ENCODE assay signal across 9 mouse cellular contexts in the genomic region with DNA sequence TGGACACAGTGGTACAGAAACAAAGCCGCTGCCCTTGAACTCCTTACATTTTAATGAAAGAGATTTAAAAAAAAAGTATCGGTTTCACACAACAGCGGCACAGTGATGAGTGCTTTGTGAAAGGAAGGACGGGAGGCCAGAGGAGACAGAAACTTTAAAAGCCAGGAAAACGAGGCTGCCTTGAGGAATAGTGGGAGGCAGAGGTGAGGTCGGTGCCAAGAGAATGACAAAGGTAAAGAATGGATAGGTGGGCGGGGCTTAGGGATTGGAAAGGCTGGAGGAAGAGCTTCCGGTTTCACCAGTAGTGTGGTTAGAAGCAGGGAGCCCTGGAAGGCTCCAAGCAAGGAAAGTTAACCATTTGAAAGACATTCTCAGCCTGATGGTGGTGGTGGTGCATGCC.
DNase-seq lines count a peak whose midpoint lies in the region; ATAC-seq lines count a peak whose summit lies in the region.
"Had no signal": no experiment of that assay in that cellular context is flagged by ENCODE, and none has a peak within 500 bp of the region (broad histone marks: within the 10 kb centered on the region; RNA-seq: fewer than 3 reads in every experiment).

No protein-coding gene starts in this region.

- 29% methylated on average over 8 of the region's 8 CpGs for WGBS in heart, embryonic 15.5 days

- intact Hi-C loops in heart, postnatal 14 days (cut with DNase I): no loop called here

- no peak for ATAC-seq in heart, embryonic 15.5 days (replicated peaks; ENCODE audit: insufficient number of reproducible peaks, insufficient read depth, low FRiP score, low read depth)
- no peak for ATAC-seq in erythroid progenitor cell, adult 5-6 weeks (replicated peaks; ENCODE audit: low FRiP score, poor library complexity, severe bottlenecking)
- ATAC-seq in activated CD4-positive, CD25-positive, alpha-beta regulatory T cell, adult 4 months: no peak

- H3K27me3 ChIP-seq in heart, embryonic 15.5 days: no peaks in the 10 kb centered on the region

- H3K4me3 ChIP-seq in heart, embryonic 15.5 days: no peak overlapping the region

- no peak overlapping the region for H3K27ac ChIP-seq in heart, embryonic 15.5 days
- H3K27ac ChIP-seq: liver, embryonic 14.5 days had no signal

- H3K4me2 ChIP-seq in heart, embryonic 15.5 days: peak overlapping the region; percentile 21; the same call in 1 of the 2 replicates

- no peak for DNase-seq in heart, postnatal 14 days
- peak; percentile 86 for DNase-seq in ES-CJ7 (ENCODE audit: low read depth, low spot score)
- DNase-seq in gonadal fat pad, adult 2 months (ENCODE audit: low read depth): peak; percentile 62
- peak; percentile 40 for DNase-seq in lung, postnatal 14 days
- no peak for DNase-seq in right cerebral cortex, adult 2 months (ENCODE audit: low spot score in 2 of 2)

- H3K4me1 ChIP-seq in heart, embryonic 15.5 days (replicated peaks): peaks cover 23% of the 10 kb centered on the region

- no peaks in the 10 kb centered on the region for H3K36me3 ChIP-seq in heart, embryonic 15.5 days

- no peaks in the 10 kb centered on the region for H3K9me3 ChIP-seq in heart, embryonic 15.5 days (replicated peaks)

- no peak overlapping the region for H3K9ac ChIP-seq in heart, embryonic 15.5 days
- H3K9ac ChIP-seq: liver, embryonic 14.5 days had no signal

Comparison
In these comparisons a context has a peak if more than half of its experiments do, and no peak if none do; other contexts are left out.
1. DNase-seq: peak in ES-CJ7 (single experiment), gonadal fat pad, adult 2 months (single experiment) and lung, postnatal 14 days (single experiment); none in heart, postnatal 14 days (0 of 2) and right cerebral cortex, adult 2 months (0 of 2).